Mouse (Mus musculus) left cerebral cortex, adult 2 months (tissue): ENCODE data around the gene Snx1. TPM values are rescaled to one million over a fixed set of nuclear protein-coding genes. Genes with fewer than 3 reads are reported as not detected.
A peak's percentile ranks its signal among the peaks of the same experiment; 100 is the strongest.

Experiments used
- DNase-seq, 2 experiments: peaks; one replicate each; pipeline ENCODE4 v3.0.0; 2021 to 2022; ENCODE audit warnings: low spot score in 2 of 2, mixed read lengths in 1 of 2; ENCODE audit errors: extremely low spot score in 1 of 2
- H3K27ac ChIP-seq: fragments of 200-600 bp; 2 replicates; pipeline ENCODE4 v1.8.1; 2022
- H3K4me3 ChIP-seq: fragments of 200-600 bp; 2 replicates; pipeline ENCODE4 v1.8.1; 2022
- CTCF ChIP-seq: fragments of 200-600 bp; IDR thresholded peaks from 2 replicates; pipeline ENCODE4 v1.8.1; 2022; ENCODE audit warnings: antibody characterized with exemption, mild to moderate bottlenecking, moderate library complexity
- intact Hi-C: fragments of 180-260 bp; cut with DNase I; formaldehyde crosslinking; loops from one replicate; pipeline ENCODE4 v1.15.1; 2025
- total RNA-seq, 2 experiments: library from RNA; stranded (reverse); gene quantifications; 2 replicates each; pipeline ENCODE4 v1.2.3; 2021

Gene Snx1
- total RNA-seq, 2 experiments from 2014 or later, result 71.8 to 74.8 TPM

DNA sequence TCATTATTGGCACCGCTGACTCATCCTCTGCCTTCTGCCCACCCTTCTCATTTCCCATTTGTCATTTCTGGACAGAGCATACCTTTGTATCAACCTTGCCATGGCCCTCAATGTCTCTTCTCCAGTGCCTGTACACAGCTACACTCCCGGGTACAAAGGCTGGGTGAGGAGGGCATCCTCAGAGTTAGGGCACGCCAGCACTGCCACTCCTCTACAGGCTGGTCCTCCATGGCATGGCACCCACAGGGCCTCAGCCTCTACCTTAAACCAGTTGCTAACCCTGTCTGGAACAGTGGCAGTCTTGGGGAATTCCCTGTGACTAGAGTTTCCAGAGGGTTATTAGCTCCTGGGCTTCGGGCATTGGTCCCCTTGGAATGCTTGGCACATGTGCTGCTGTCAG is 87.8 kb downstream of the Snx1 start:
- no peak for TF ChIP-seq CTCF
- Histone ChIP-seq H3K27ac (peak overlapping the region; percentile 55; the same call in 1 of the 2 replicates), H3K4me3 (no peak overlapping the region)
- intact Hi-C loops, result no loop called here
- no peak for DNase-seq

Other genes starting within 250 kb of the Snx1 start
- not detected for gene Pclaf, start 236.3 kb downstream of the Snx1 start, total RNA-seq
- gene Trip4, start 217.8 kb downstream of the Snx1 start, total RNA-seq, result 10 to 100 TPM; 34.3 to 36.6 TPM
- gene Csnk1g1, start 217.7 kb downstream of the Snx1 start, total RNA-seq, result 10 to 100 TPM; 42.3 to 47.1 TPM
- gene Ppib, start 66.4 kb downstream of the Snx1 start, total RNA-seq, result 100 to 1,000 TPM; 161 to 170 TPM
- 1 to 10 TPM; 3.5 to 3.9 TPM for gene Snx22, start 56.9 kb downstream of the Snx1 start, total RNA-seq
- gene Ciao2a, start within 50 bp of the Snx1 start, total RNA-seq, result 10 to 100 TPM; 27.6 to 28.7 TPM
- gene Dapk2, start 31.6 kb upstream of the Snx1 start, total RNA-seq, result 1 to 10 TPM; 2.6 to 2.8 TPM
- 100 to 1,000 TPM; 128 to 132 TPM for gene Herc1, start 223.9 kb upstream of the Snx1 start, total RNA-seq